Mouse (Mus musculus) ES-E14 (cell line): Measurements from ENCODE around the gene Gucy1b2. TPM values are rescaled to one million over a fixed set of nuclear protein-coding genes. Genes with fewer than 3 reads are reported as not detected.

Experiments used
- DNase-seq: peaks from one replicate; pipeline ENCODE4 v3.0.0-alpha.2; 2013; ENCODE audit warnings: low read depth, low spot score
- H3K27ac ChIP-seq: 2 replicates; pipeline ENCODE4 v1.5.1; 2012; ENCODE audit warnings: low read depth, mild to moderate bottlenecking, low read length, moderate library complexity, mixed read lengths; ENCODE audit not compliant: poor library complexity, insufficient read depth, severe bottlenecking
- H3K36me3 ChIP-seq: 2 replicates; pipeline ENCODE4 v1.6.1; 2012; ENCODE audit warnings: mild to moderate bottlenecking, low read length, moderate library complexity, mixed read lengths; ENCODE audit not compliant: control insufficient read depth, poor library complexity, insufficient read depth, severe bottlenecking
- H3K4me1 ChIP-seq, 2 experiments: fragments of 150-350 bp in 1 of 2; sonication (generic) in 1 of 2; 2 replicates each; pipeline ENCODE4 v1.6.1; 2012; ENCODE audit warnings: low read length in 2 of 2, mild to moderate bottlenecking in 1 of 2, mixed read lengths in 1 of 2; ENCODE audit not compliant: control insufficient read depth in 2 of 2, insufficient read depth in 2 of 2, poor library complexity in 1 of 2
- H3K4me3 ChIP-seq, 2 experiments: fragments of 150-350 bp in 1 of 2; sonication (generic) in 1 of 2; 2 replicates each; pipeline ENCODE4 v1.5.1; 2012; ENCODE audit warnings: low read length in 2 of 2, low read depth in 1 of 2, mild to moderate bottlenecking in 1 of 2, mixed read lengths in 1 of 2; ENCODE audit not compliant: insufficient read depth in 1 of 2, poor library complexity in 1 of 2, severe bottlenecking in 1 of 2
- H3K9ac ChIP-seq: 2 replicates; pipeline ENCODE4 v1.6.1; 2012; ENCODE audit warnings: low read depth, mild to moderate bottlenecking, low read length, mixed read lengths; ENCODE audit not compliant: poor library complexity, insufficient read depth, severe bottlenecking
- H3K9me3 ChIP-seq: fragments of 150-350 bp; sonication (generic); 2 replicates; pipeline ENCODE4 v1.6.1; 2012; ENCODE audit warnings: low read depth, mild to moderate bottlenecking, low read length; ENCODE audit not compliant: control insufficient read depth, insufficient read depth
- CHD2 ChIP-seq: IDR thresholded peaks from 2 replicates; pipeline ENCODE4 v1.6.1; 2014; ENCODE audit warnings: mild to moderate bottlenecking, low read depth, low read length, inconsistent platforms
- HCFC1 ChIP-seq: IDR thresholded peaks from 2 replicates; pipeline ENCODE4 v1.6.1; 2012; ENCODE audit warnings: low read length, inconsistent platforms, borderline replicate concordance; ENCODE audit not compliant: insufficient read depth
- MAFK ChIP-seq: IDR thresholded peaks from 2 replicates; pipeline ENCODE4 v1.6.1; 2014; ENCODE audit warnings: mild to moderate bottlenecking, low read depth, low read length, inconsistent platforms; ENCODE audit not compliant: insufficient read depth
- ZC3H11A ChIP-seq: IDR thresholded peaks from 2 replicates; pipeline ENCODE4 v1.6.1; 2012; ENCODE audit warnings: low read depth, mild to moderate bottlenecking, inconsistent platforms, low read length, borderline replicate concordance
- ZNF384 ChIP-seq: IDR thresholded peaks from 2 replicates; pipeline ENCODE4 v1.6.1; 2012; ENCODE audit warnings: low read depth, low read length, inconsistent platforms
- in situ Hi-C, 2 experiments: fragments of 600-800 bp; cut with MboI; formaldehyde crosslinking; loops; one replicate each; pipeline ENCODE4 v1.15.1; 2025; ENCODE audit warnings: low sequenced_read_pairs in 2 of 2, inconsistent platforms in 1 of 2; ENCODE audit not compliant: unreplicated experiment in 2 of 2
- total RNA-seq: library from RNA; depleted of rRNA; stranded (reverse); fragments of 300-350 nt; gene quantifications from 2 replicates; pipeline ENCODE4 v1.2.3, GENCODE M21; 2012

Gene Gucy1b2
- total RNA-seq, 1 experiment: not detected

GRCm38 (mm10) chr14:62379391-62379790, 76.7 kb downstream of the Gucy1b2 start:
- DNase-seq: no peak
- H3K4me1 ChIP-seq: no peaks in the 10 kb centered on the region
- H3K27ac ChIP-seq: no peak overlapping the region
- H3K9me3 ChIP-seq: no peaks in the 10 kb centered on the region
- peaks cover 5% of the 10 kb centered on the region; the same call in 1 of the 2 replicates for H3K36me3 ChIP-seq
- TF ChIP-seq MAFK (no peak), ZNF384 (no peak), ZC3H11A (no peak), CHD2 (no peak)
- no peak overlapping the region for H3K9ac ChIP-seq
- no peak overlapping the region for H3K4me3 ChIP-seq
- in situ Hi-C loops: no loop called here

DNA sequence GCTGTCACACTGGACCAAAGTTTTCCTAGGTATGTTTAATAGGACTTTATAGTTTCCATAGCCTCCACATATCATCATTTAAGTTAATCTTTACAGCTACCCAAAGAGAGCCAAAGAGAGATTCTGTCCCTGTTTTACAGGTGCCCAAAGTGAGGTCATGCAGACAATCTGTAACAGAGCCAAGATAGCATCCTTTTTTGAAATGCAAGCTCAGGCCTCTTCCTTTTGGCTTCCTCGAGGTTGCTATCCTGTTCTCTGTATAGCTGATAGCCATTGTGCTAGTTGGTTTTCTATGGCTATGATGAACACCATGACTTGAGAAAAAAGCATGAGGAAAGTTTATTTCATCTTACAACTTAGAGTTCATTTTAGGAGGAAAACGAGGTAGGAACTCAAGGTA, 80.0 kb downstream of the Gucy1b2 start:
- Histone ChIP-seq H3K9me3 (no peaks in the 10 kb centered on the region), H3K4me3 (no peak overlapping the region), H3K9ac (no peak overlapping the region), H3K4me1 (no peaks in the 10 kb centered on the region), H3K36me3 (peaks cover 7% of the 10 kb centered on the region), H3K27ac (no peak overlapping the region)
- TF ChIP-seq ZC3H11A (no peak), HCFC1 (no peak), CHD2 (no peak), ZNF384 (no peak), MAFK (no peak)
- in situ Hi-C loops: no loop called here
- no peak for DNase-seq

DNA sequence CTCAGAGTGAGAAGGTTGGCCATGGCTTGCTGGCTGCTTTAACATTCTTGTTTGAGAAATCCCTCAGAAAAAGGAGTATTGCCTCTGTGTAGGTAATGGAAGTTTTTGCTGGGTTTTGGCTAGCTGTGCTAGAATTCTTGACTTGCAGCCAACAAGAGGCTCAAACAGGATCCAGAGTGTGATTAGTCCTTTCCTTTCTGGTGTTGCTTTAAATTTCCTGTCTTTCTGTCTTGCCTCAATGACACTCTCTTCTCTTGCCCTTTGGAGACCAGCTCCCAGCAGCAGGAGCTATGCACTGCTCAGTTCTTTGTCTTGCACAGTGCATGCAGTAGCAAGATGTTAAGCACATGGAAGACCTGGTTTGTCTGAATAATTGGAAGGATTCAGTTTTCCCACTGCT, 80.4 kb downstream of the Gucy1b2 start:
- DNase-seq: no peak
- H3K27ac ChIP-seq: no peak overlapping the region
- no peak overlapping the region for H3K9ac ChIP-seq
- no peaks in the 10 kb centered on the region for H3K4me1 ChIP-seq
- in situ Hi-C loops: no loop called here
- no peak for TF ChIP-seq ZC3H11A
- TF ChIP-seq CHD2: no peak
- TF ChIP-seq HCFC1: no peak
- TF ChIP-seq MAFK: no peak
- no peak for TF ChIP-seq ZNF384
- H3K4me3 ChIP-seq: no peak overlapping the region
- H3K9me3 ChIP-seq: no peaks in the 10 kb centered on the region
- H3K36me3 ChIP-seq: peaks cover 7% of the 10 kb centered on the region

DNA sequence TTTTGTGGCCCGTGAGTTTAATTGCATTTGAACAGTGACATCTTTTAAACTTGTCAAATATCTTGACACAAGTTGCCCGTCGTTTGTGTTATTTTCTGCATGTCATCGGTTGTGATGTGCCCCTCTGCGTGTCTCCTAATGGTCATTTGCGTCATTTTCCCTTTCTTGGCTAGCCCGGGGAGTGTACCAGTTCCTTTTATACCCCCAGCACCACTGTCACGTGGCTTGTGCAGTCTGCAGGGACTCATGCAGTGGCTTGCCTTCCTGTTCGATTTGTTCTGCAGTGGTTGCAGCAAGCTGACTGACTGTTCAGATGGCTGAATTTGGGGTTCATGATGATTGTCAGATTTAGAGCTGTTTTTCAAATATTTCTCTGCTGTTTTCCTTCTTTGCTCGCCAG, 82.1 kb downstream of the Gucy1b2 start:
- TF ChIP-seq MAFK: no peak
- TF ChIP-seq ZC3H11A: no peak
- no peak for TF ChIP-seq HCFC1
- TF ChIP-seq ZNF384: no peak
- no peak for TF ChIP-seq CHD2
- no peak for DNase-seq
- Histone ChIP-seq H3K9me3 (no peaks in the 10 kb centered on the region), H3K4me1 (no peaks in the 10 kb centered on the region), H3K27ac (no peak overlapping the region), H3K36me3 (peaks cover 11% of the 10 kb centered on the region), H3K4me3 (no peak overlapping the region), H3K9ac (no peak overlapping the region)
- in situ Hi-C loops: no loop called here

DNA sequence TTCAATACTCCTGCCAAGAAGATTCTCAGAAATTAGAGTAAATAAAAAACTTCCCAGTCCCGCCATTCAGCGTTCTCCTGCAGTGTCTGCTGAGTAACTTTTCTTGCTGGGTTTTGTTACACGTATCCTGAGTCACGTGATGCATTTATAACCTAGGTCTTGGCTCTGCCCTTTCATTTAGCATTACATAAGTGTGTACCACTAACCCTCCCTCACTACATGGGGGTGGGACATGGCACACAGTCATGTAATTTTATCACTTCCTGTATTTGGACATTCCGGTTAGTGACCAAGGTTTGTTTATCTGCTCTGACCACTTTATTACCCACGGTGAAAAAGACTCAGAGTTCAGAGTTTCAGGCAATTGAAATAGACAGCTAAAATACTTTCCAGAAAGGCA, 85.3 kb downstream of the Gucy1b2 start:
- Histone ChIP-seq H3K4me3 (no peak overlapping the region), H3K4me1 (no peaks in the 10 kb centered on the region), H3K27ac (no peak overlapping the region), H3K9me3 (no peaks in the 10 kb centered on the region), H3K36me3 (peaks cover 11% of the 10 kb centered on the region; the same call in 1 of the 2 replicates), H3K9ac (no peak overlapping the region)
- no peak for DNase-seq
- in situ Hi-C loops: no loop called here
- no peak for TF ChIP-seq MAFK
